Mouse (Mus musculus) large intestine, adult 2 months (tissue): ENCODE measurements around the gene Mindy1. TPM values are rescaled to one million over a fixed set of nuclear protein-coding genes. Genes with fewer than 3 reads are reported as not detected.
A peak's percentile ranks its signal among the peaks of the same experiment; 100 is the strongest.

Experiments
- DNase-seq: peaks from one replicate; pipeline ENCODE4 v3.0.0-alpha.2; 2012; ENCODE audit warnings: low read depth, low spot score
- WGBS: fragments of 180-500 bp; shearing (Covaris S2); methylation state at CpG from one replicate; pipeline ENCODE4 v1.1.7; 2018; 5-methylcytosine and 5-hydroxymethylcytosine counted together
- polyA plus RNA-seq: library from polyadenylated mRNA; depleted of rRNA; stranded (reverse); fragments of >200 nt; gene quantifications from 2 replicates; pipeline ENCODE4 v1.2.3, GENCODE M21; 2012; rRNA removed

Gene Mindy1
- 71.9 and 82.6 TPM in 2 replicates for polyA plus RNA-seq

GRCm38 (mm10) chr3:95281216-95282126 lies at the start of gene Mindy1, which contains the start of gene Prune1:
Mindy1 (plus strand) TSS chr3:95281345.
Prune1 (minus strand) TSS chr3:95282076.
- under 1% methylated on average over 53 of the region's 53 CpGs for WGBS
- peak; percentile 99 for DNase-seq

GRCm38 (mm10) chr3:95232771-95233170 lies 48.4 kb upstream of the Mindy1 start:
- 46% methylated on average over 7 of the region's 7 CpGs for WGBS
- no peak for DNase-seq

GRCm38 (mm10) chr3:95233303-95233980 lies 47.7 kb upstream of the Mindy1 start:
- DNase-seq, result no peak
- 84% methylated on average over 16 of the region's 16 CpGs for WGBS

GRCm38 (mm10) chr3:95235386-95236301 lies 45.5 kb upstream of the Mindy1 start:
- DNase-seq, result no peak
- WGBS, result 88% methylated on average over 23 of the region's 23 CpGs

GRCm38 (mm10) chr3:95237541-95238099 lies 43.5 kb upstream of the Mindy1 start:
- DNase-seq, result no peak
- WGBS, result 58% methylated on average over 8 of the region's 8 CpGs

GRCm38 (mm10) chr3:95239022-95239421 lies 42.1 kb upstream of the Mindy1 start:
- 81% methylated on average over 6 of the region's 6 CpGs for WGBS
- DNase-seq, result no peak

- no peak for DNase-seq
- WGBS, result 89% methylated on average over 12 of the region's 12 CpGs
Measured at GRCm38 (mm10) chr3:95239971-95240370, 41.2 kb upstream of the Mindy1 start.

- WGBS, result 55% methylated on average over 17 of the region's 17 CpGs
- no peak for DNase-seq
Measured at GRCm38 (mm10) chr3:95240900-95241299, 40.2 kb upstream of the Mindy1 start.

GRCm38 (mm10) chr3:95241498-95241897 lies 39.6 kb upstream of the Mindy1 start, which contains the start of gene Gm128:
Gm128 (minus strand) TSS chr3:95241598.
- 77% methylated on average over 7 of the region's 7 CpGs for WGBS

GRCm38 (mm10) chr3:95243086-95243485 lies 38.1 kb upstream of the Mindy1 start:
- 70% methylated on average over 2 of the region's 2 CpGs for WGBS
- DNase-seq, result no peak

More at GRCm38 (mm10) chr3:95241498-95241897, 39.6 kb upstream of the Mindy1 start, which contains the start of gene Gm128:
- DNase-seq, result no peak

- WGBS, result 43% methylated on average over 5 of the region's 5 CpGs
- no peak for DNase-seq
Measured at GRCm38 (mm10) chr3:95246465-95247231, 34.5 kb upstream of the Mindy1 start.

- no peak for DNase-seq
- 64% methylated on average over 1 of the region's 1 CpGs for WGBS
Measured at GRCm38 (mm10) chr3:95247660-95248336, 33.3 kb upstream of the Mindy1 start.

- DNase-seq, result no peak
- WGBS, result 73% methylated on average over 5 of the region's 5 CpGs
Measured at GRCm38 (mm10) chr3:95250361-95250760, 30.8 kb upstream of the Mindy1 start.

GRCm38 (mm10) chr3:95250783-95251424 lies 30.2 kb upstream of the Mindy1 start, which contains the start of gene Bnipl:
Bnipl (minus strand) TSS chr3:95251193.
- 32% methylated on average over 7 of the region's 7 CpGs for WGBS
- DNase-seq, result no peak

- 87% methylated on average over 5 of the region's 5 CpGs for WGBS
- DNase-seq, result no peak
Measured at GRCm38 (mm10) chr3:95256931-95257330, 24.2 kb upstream of the Mindy1 start.

- WGBS, result 92% methylated on average over 4 of the region's 4 CpGs
- DNase-seq, result no peak
Measured at GRCm38 (mm10) chr3:95261975-95262374, 19.2 kb upstream of the Mindy1 start.

GRCm38 (mm10) chr3:95263089-95263739 lies 17.9 kb upstream of the Mindy1 start:
- DNase-seq, result peak; percentile 54
- 36% methylated on average over 11 of the region's 11 CpGs for WGBS
